Mouse (Mus musculus) stomach, postnatal 0 days (tissue): Measurements from ENCODE around the gene Sept10. TPM values are rescaled to one million over a fixed set of nuclear protein-coding genes. Genes with fewer than 3 reads are reported as not detected.
A peak's percentile ranks its signal among the peaks of the same experiment; 100 is the strongest.

Source experiments
- ATAC-seq: fragments of 200-750 bp; cut with Nextera tagmentation; 2 replicates; pipeline ENCODE4 v1.8.0; 2017; ENCODE audit not compliant: low FRiP score, low TSS enrichment
- DNase-seq: peaks from one replicate; pipeline ENCODE4 v3.0.0-alpha.2; 2016; ENCODE audit warnings: low spot score
- H3K27ac ChIP-seq: fragments of 300-500 bp; sonication (generic); replicated peaks from 2 replicates; pipeline ENCODE4 v1.5.1; 2014; ENCODE audit warnings: mild to moderate bottlenecking, control low read depth
- H3K27me3 ChIP-seq: fragments of 300-500 bp; sonication (generic); 2 replicates; pipeline ENCODE4 v1.6.1; 2014; ENCODE audit warnings: low read length; ENCODE audit not compliant: control insufficient read depth, insufficient read depth
- H3K36me3 ChIP-seq: fragments of 300-500 bp; sonication (generic); 2 replicates; pipeline ENCODE4 v1.6.1; 2014; ENCODE audit warnings: low read length, mixed read lengths; ENCODE audit not compliant: control insufficient read depth, insufficient read depth
- H3K4me1 ChIP-seq: fragments of 300-500 bp; sonication (generic); replicated peaks from 2 replicates; pipeline ENCODE4 v1.6.1; 2014; ENCODE audit warnings: antibody characterized with exemption; ENCODE audit not compliant: control insufficient read depth, insufficient read depth
- H3K4me2 ChIP-seq: fragments of 300-500 bp; sonication (generic); replicated peaks from 2 replicates; pipeline ENCODE4 v1.6.1; 2014; ENCODE audit warnings: low read depth, mild to moderate bottlenecking, control low read depth, moderate library complexity
- H3K4me3 ChIP-seq: fragments of 300-500 bp; sonication (generic); 2 replicates; pipeline ENCODE4 v1.5.1; 2014; ENCODE audit warnings: low read depth, low read length, control low read depth
- H3K9ac ChIP-seq: fragments of 300-500 bp; sonication (generic); 2 replicates; pipeline ENCODE4 v1.6.1; 2014; ENCODE audit warnings: mild to moderate bottlenecking, low read length, control low read depth, mixed read lengths
- H3K9me3 ChIP-seq: fragments of 300-500 bp; sonication (generic); 2 replicates; pipeline ENCODE4 v1.6.1; 2016; ENCODE audit warnings: low read length; ENCODE audit not compliant: control insufficient read depth
- CTCF ChIP-seq: IDR thresholded peaks from 2 replicates; pipeline ENCODE4 v1.5.1; 2016; ENCODE audit warnings: antibody characterized with exemption, low read depth, mild to moderate bottlenecking, moderate library complexity
- EP300 ChIP-seq: optimal IDR thresholded peaks from 2 replicates; pipeline ENCODE3; 2016; ENCODE audit warnings: antibody characterized with exemption
- WGBS: fragments of 180-500 bp; shearing (Covaris S2); extraction: QIAGEN DNeasy Blood & Tissue Kit; methylation state at CpG from one replicate; pipeline ENCODE4 v1.1.7; 2014; 5-methylcytosine and 5-hydroxymethylcytosine counted together
- polyA plus RNA-seq: library from polyadenylated mRNA; unstranded; fragments of >200 nt; fragmentation: Nextera tagmentation; extraction: Ambion mirVana; gene quantifications from 2 replicates; pipeline ENCODE4 v1.2.1, GENCODE M21; 2015

The Sept10 gene
- polyA plus RNA-seq, 1 experiment from 2014 or later = 25.2 TPM

DNA sequence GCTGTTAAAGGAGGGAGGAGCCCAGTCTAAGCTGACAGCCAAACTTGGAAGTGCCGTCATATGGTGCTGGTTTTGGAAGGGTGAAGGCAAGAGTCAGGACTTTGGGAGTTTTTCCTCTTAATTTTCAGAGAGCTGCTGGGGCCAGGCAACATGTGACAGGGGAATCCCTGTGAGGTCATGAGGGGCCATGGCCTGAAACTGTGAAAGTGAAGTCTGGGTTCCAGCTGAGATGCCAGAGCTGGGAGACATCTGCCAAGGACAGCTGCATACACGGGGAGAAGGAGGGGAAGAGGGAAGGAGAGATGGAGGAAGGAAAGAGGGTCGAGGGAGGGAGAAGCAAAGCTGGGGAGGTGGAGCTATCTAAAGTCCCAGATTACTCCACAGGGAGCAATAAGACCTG is 16.1 kb upstream of the Sept10 start:
- Histone ChIP-seq H3K4me3 (no peak overlapping the region), H3K27ac (no peak overlapping the region), H3K9me3 (no peaks in the 10 kb centered on the region), H3K4me1 (no peaks in the 10 kb centered on the region), H3K36me3 (no peaks in the 10 kb centered on the region), H3K4me2 (no peak overlapping the region), H3K9ac (no peak overlapping the region), H3K27me3 (no peaks in the 10 kb centered on the region)
- DNase-seq = no peak
- ATAC-seq = no peak
- WGBS = 31% methylated on average over 3 of the region's 3 CpGs
- TF ChIP-seq EP300 (no peak), CTCF (no peak)

DNA sequence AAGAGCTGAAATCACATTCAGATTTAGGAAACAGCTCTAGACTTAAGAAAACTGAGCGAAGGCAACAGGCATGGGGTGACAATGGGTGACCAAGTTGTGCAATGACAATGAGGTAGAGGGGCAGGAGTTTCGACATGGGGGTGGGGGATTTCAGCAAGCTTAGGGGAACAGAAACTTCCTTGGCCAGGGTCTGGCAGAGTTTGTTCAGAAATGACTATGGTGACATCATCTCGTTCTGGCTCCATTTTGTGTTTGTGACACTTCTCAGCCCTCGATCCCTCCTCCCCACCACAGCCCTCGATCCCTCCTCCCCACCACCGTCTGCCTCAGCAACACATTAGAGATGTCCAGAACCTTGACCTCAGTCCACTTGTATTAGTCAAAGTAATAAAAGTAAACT is 14.8 kb upstream of the Sept10 start:
- no peaks in the 10 kb centered on the region for H3K27me3 ChIP-seq
- no peaks in the 10 kb centered on the region for H3K36me3 ChIP-seq
- TF ChIP-seq CTCF (no peak), EP300 (no peak)
- H3K9me3 ChIP-seq = no peaks in the 10 kb centered on the region
- no peak overlapping the region for H3K4me2 ChIP-seq
- ATAC-seq (no peak), DNase-seq (no peak)
- H3K27ac ChIP-seq = no peak overlapping the region
- 74% methylated on average over 6 of the region's 6 CpGs for WGBS
- H3K4me3 ChIP-seq = no peak overlapping the region
- H3K9ac ChIP-seq = no peak overlapping the region
- no peaks in the 10 kb centered on the region for H3K4me1 ChIP-seq

DNA sequence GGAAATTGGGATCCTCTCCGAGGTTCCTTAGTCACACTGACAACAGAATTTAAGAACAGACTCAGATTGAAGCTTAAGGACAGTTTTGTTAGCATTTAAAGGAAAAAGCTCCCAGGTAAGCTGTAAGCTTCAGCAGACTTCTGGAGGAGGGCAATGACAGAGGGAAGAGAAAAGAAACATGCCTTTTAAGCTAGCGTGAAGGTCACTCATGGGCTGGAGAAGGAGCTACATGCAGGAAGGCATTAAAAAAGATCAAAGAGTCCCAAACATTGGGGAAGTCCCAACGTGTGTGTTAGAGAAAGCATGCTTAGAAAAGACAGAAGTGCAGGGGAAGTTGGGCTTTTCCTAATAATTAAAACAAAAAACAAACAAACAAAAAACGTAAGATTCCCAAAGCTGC is 14.2 kb upstream of the Sept10 start:
- Histone ChIP-seq H3K9ac (no peak overlapping the region), H3K4me2 (no peak overlapping the region), H3K9me3 (no peaks in the 10 kb centered on the region), H3K4me1 (no peaks in the 10 kb centered on the region), H3K36me3 (no peaks in the 10 kb centered on the region), H3K27me3 (no peaks in the 10 kb centered on the region), H3K27ac (no peak overlapping the region), H3K4me3 (no peak overlapping the region)
- 46% methylated on average over 4 of the region's 4 CpGs for WGBS
- ATAC-seq (no peak), DNase-seq (no peak)
- TF ChIP-seq EP300 (no peak), CTCF (no peak)

DNA sequence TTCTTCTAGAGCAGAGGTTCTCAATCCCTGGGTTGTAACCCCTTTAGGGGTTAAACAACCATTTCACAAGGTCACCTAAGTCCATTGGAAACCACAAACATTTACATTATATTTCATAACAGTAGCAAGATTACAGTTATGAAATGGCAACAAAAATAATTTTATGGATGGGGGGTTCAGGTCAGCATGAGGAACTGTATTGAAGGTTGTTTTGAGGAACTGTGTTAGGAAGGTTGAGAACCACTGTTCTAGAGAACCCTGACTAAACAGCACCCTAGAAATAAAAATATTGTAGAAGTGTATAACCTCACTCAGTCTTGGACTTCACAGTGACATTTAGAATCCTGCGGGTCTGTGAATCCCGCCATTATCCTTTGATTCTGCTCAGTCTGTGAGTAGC is 13.6 kb upstream of the Sept10 start:
- WGBS = 91% methylated on average over 2 of the region's 2 CpGs

DNA sequence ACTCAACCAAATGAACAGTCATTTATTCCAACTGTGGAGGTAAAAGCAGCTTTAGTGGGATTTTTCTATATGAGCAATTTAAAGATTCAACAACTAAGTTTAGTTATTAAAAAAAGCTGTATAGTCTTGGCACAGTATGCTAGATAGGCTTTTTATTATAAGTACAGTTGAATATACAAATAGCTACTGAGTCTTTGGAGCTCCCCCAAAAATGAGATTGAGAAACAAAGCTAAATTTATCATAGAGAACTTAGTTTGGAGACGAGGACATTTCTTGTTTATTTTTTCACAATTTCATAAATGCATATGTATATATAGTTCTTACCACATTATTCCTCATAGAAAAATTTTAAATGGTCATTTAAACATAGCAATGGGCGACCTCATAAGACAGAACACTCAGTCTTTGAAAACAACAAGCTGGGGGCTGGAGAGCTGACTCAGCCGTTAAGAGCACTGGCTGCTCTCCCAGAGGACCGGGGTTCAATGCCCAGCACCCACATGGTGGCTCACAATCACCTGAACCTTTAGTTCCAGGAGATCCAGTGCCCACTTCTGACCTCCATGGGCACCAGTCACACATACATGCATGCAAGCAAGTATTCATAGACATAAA is 7.7 kb upstream of the Sept10 start:
- Histone ChIP-seq H3K27me3 (no peaks in the 10 kb centered on the region), H3K36me3 (no peaks in the 10 kb centered on the region), H3K9me3 (no peaks in the 10 kb centered on the region), H3K4me2 (no peak overlapping the region), H3K27ac (no peak overlapping the region), H3K9ac (no peak overlapping the region), H3K4me3 (no peak overlapping the region), H3K4me1 (no peaks in the 10 kb centered on the region)
- TF ChIP-seq CTCF (no peak), EP300 (no peak)
- 43% methylated on average over 4 of the region's 4 CpGs for WGBS
- ATAC-seq = no peak
- no peak for DNase-seq

More for the DNA sequence above, 13.6 kb upstream of the Sept10 start:
- no peak for DNase-seq
- no peak for TF ChIP-seq EP300
- TF ChIP-seq CTCF = no peak
- Histone ChIP-seq H3K4me3 (no peak overlapping the region), H3K9me3 (no peaks in the 10 kb centered on the region), H3K27ac (no peak overlapping the region), H3K4me1 (no peaks in the 10 kb centered on the region), H3K36me3 (no peaks in the 10 kb centered on the region), H3K4me2 (no peak overlapping the region), H3K27me3 (no peaks in the 10 kb centered on the region), H3K9ac (no peak overlapping the region)
- ATAC-seq = no peak

DNA sequence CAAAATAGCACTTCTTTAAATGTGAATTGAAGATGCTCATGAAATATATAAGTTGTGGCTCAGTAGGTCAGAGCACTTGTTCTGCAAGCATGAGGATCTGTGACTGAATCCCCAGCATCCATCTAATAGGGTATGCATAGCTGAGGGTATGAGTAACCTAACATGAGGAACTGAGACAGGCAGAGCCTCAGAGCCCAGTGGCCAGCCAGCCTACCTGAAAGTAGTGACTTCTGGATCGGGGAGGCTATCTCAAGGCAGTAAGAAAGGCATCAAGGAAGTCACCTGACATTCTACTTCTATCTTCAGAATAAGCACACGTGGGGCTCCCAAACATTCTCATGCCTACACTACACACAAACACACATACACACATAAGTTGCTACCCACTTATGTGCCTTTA is 3.5 kb upstream of the Sept10 start:
- peaks cover 4% of the 10 kb centered on the region; the same call in 1 of the 2 replicates for H3K4me1 ChIP-seq
- ATAC-seq (no peak), DNase-seq (no peak)
- no peaks in the 10 kb centered on the region for H3K9me3 ChIP-seq
- H3K9ac ChIP-seq = no peak overlapping the region
- peak overlapping the region; percentile 23 for H3K4me2 ChIP-seq
- WGBS = 64% methylated on average over 2 of the region's 2 CpGs
- no peak overlapping the region for H3K4me3 ChIP-seq
- TF ChIP-seq CTCF (no peak), EP300 (no peak)
- no peaks in the 10 kb centered on the region for H3K27me3 ChIP-seq
- no peak overlapping the region for H3K27ac ChIP-seq
- no peaks in the 10 kb centered on the region for H3K36me3 ChIP-seq
